Mouse (Mus musculus) mammary gland, adult 2 months (tissue): ENCODE data around the gene Baz1b. TPM values are rescaled to one million over a fixed set of nuclear protein-coding genes. Genes with fewer than 3 reads are reported as not detected.

Experiments
- polyA plus RNA-seq: library from polyadenylated mRNA; depleted of rRNA; stranded (reverse); fragments of >200 nt; gene quantifications from 2 replicates; pipeline ENCODE4 v1.2.3, GENCODE M21; 2012; ENCODE audit warnings: low replicate concordance; rRNA removed

The Baz1b gene
- polyA plus RNA-seq: 22.2 and 25.4 TPM in 2 replicates

GRCm38 (mm10) chr5:135186621-135187348 is at the start of gene Baz1b:
Baz1b (plus strand) TSS chr5:135187264.

DNA sequence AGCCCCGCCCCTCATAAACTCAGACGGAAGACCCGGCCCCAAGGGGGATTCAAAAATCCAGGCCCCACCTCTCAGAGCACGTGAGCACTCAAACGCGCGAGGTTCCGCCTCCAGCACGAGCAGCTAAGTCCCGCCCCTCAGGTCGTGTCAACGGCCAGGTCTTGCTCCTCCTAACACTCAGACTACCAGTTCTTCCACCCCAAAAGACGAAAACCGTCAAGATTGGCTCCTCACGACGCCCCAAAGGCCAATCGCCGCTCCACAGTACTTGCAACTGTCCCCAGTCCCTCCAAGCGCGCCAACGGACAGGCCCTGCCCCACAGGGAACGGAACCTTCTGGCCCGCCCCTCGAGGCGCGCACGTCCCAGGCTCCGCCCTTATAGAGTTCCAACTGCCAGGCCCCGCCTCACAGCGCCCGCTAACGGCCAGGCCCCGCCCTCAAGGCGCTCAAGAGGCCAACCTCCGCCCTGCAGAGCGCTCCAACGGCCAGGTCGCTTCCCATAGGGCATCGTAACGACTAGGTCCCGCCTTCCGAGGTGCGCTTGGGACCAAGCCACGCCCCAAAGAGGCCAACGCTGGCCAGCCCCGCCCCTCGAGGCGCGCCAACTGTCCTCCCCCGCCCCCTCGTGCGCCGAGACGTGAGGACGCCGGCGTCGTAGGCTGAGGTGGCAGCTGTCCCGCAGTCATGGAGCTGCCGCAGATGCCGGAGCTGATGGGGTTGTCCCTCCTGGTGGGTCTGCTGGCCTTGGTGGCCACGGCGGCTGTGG is 37.8 kb upstream of the Baz1b start, which contains the start of gene Tbl2:
TSS of gene Tbl2 (plus strand) at position 605 of the 767 bp plus-strand sequence.

GRCm38 (mm10) chr5:135168063-135169062 is 18.7 kb upstream of the Baz1b start, which contains the start of gene Bcl7b:
Bcl7b (plus strand) TSS chr5:135168283.

DNA sequence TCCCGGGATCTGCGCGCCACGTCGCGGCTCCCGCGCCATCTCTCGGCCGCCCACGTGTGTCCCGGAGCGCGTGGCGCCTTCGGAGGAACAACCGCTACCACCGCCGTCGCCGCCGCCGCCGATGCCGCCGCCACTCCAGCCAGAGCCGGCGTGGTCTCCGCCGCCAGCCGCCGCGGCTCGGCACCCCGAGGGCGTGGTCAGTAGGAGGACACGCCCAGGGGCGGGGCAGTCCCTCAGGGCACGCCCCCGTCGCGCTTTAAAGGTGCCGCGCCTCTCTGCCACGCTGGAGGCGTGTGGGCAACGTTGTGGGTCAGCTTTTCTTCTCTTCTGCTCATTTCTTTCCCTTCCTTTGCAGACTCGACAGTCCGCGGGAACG is 64.0 kb downstream of the Baz1b start, which contains the start of gene Fzd9:
TSS of gene Fzd9 (minus strand) at position 152 of the 376 bp plus-strand sequence.

Other genes starting within 250 kb of the Baz1b start
- 113 and 188 TPM in 2 replicates for gene Cldn4, start 240.3 kb upstream of the Baz1b start, polyA plus RNA-seq
- 112 and 273 TPM in 2 replicates for gene Cldn3, start 201.1 kb upstream of the Baz1b start, polyA plus RNA-seq
- 105 and 132 TPM in 2 replicates for gene Abhd11, start 178.1 kb upstream of the Baz1b start, polyA plus RNA-seq
- 13.5 and 18.0 TPM in 2 replicates for gene Stx1a, start 163.8 kb upstream of the Baz1b start, polyA plus RNA-seq
- gene Dnajc30, start 123.1 kb upstream of the Baz1b start, polyA plus RNA-seq: 34.6 and 70.6 TPM in 2 replicates
- gene Bud23, start 122.3 kb upstream of the Baz1b start, polyA plus RNA-seq: 48.1 and 60.4 TPM in 2 replicates
- 1.6 and 6.2 TPM in 2 replicates for gene Vps37d, start 109.0 kb upstream of the Baz1b start, polyA plus RNA-seq
- 217 and 264 TPM in 2 replicates for gene Mlxipl, start 97.4 kb upstream of the Baz1b start, polyA plus RNA-seq
- gene Tbl2, start 37.6 kb upstream of the Baz1b start, polyA plus RNA-seq: 11.4 and 12.6 TPM in 2 replicates
- gene Bcl7b, start 19.0 kb upstream of the Baz1b start, polyA plus RNA-seq: 36.2 and 42.7 TPM in 2 replicates
- 0.61 and 5.2 TPM in 2 replicates for gene Fzd9, start 64.0 kb downstream of the Baz1b start, polyA plus RNA-seq
- not detected in 2 replicates for gene Fkbp6, start 162.8 kb downstream of the Baz1b start, polyA plus RNA-seq
- gene Trim50, start 166.0 kb downstream of the Baz1b start, polyA plus RNA-seq: not detected in 2 replicates
- gene Nsun5, start 182.7 kb downstream of the Baz1b start, polyA plus RNA-seq: 32.4 and 38.3 TPM in 2 replicates
- 12.5 and 27.8 TPM in 2 replicates for gene Pom121, start 207.3 kb downstream of the Baz1b start, polyA plus RNA-seq